Mouse (Mus musculus) fibroblast of lung, adult 2 months (primary cell): Measurements from ENCODE around the gene Slc22a8.

ENCODE experiments used
- DNase-seq: peaks from one replicate; pipeline ENCODE4 v3.0.0-alpha.2; 2011; ENCODE audit warnings: low read depth

The Slc22a8 gene

GRCm38 (mm10) chr19:8599229-8599628, 8.2 kb downstream of the Slc22a8 start:
- DNase-seq, result no peak

GRCm38 (mm10) chr19:8601922-8602321, 10.9 kb downstream of the Slc22a8 start:
- DNase-seq, result no peak

- no peak for DNase-seq
Observed at GRCm38 (mm10) chr19:8602914-8603313, 11.9 kb downstream of the Slc22a8 start.

GRCm38 (mm10) chr19:8604536-8605240, 13.6 kb downstream of the Slc22a8 start:
- no peak for DNase-seq

GRCm38 (mm10) chr19:8605241-8605558, 14.1 kb downstream of the Slc22a8 start:
- no peak for DNase-seq

DNA sequence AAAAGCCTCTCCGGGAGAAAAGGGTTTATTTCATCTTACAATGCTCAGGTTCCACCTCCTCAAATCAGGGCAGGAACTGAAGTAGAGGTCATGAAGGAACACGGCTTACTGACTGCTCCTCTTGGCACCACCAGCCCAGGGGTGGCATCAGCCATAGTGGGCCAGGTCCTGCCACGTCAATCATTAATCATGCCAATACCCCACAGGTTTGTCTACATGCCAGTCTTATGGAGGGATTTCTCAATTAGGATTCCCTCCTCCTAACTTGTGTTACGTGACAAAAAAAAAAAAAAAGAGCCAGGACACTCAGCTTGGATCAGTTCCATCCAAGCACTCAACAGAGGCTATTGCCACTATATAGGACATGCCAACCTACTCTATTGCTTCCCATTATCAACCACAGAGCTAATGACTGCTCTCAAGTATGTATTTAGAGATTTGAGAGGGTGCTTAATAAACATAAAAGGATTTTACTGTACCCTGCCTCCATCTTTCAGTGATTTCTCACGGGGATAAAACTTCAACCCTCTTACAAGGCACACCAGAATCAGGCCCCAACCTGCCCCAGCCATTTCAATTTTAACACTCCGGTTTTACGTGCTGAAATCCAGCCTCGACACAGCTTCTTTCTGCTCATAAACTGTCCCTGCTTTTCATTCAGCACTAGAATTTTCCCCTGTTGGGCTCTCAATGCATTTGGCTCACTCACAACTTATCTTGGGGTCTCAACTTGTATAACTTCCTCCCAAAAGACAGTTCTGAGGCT, 20.5 kb downstream of the Slc22a8 start:
- no peak for DNase-seq

DNA sequence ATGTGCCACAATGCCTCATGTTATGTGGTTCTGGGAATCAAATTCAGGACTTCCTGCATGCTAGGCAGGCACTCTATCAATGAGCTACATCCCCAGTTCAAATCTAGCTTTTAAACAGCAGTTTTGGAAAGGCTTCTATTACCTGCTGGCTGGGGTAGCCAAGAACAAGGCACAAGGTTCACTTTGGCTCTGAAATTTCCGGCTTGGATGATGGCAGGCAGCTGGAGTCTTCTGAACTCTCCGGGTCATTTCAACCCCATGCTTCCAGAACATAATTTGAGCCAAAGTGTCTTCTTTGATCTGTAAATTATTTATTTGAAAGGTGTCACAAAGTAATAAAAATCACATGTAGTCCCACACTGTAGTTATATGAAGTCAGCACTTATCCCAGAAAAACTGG, 22.1 kb downstream of the Slc22a8 start:
- DNase-seq, result no peak

DNA sequence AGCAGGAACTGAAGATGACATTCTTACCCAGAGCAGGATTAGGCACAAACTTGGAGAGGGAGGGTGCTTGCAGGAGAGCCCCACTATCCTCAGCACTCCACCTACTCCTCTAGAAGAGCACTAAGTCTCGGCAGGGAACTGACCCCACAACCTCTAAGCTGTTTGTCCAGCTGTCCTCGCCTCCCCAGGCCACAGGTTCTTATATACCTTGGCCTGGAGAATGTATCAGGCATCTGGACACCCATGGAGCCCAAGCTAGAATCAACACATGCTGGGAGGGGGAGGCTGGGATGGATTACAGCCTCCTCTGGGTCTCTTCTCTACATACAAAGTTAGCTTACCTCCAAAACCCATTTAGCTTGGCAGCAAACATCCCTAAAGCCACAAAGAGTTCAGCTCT, 23.3 kb downstream of the Slc22a8 start:
- DNase-seq, result no peak

DNA sequence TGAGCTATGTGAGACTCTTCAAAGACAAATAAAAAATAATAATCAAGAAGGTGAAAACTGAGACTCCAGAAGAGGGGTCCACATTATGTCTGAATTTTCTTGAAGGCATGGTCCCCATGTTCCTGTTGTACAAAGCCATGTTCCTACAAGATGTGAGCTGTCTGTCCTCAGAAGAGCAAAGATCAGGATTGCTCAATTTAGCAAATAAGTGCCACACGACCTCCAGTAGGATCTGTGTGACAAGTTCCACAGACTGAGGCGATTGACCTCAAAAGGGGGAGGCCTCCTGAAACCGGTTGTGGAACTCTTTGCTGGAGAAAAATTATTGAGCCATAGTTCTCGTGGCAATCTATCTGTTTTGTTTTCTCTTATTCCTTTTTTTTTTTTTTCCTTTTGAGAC, 25.3 kb downstream of the Slc22a8 start:
- no peak for DNase-seq

DNA sequence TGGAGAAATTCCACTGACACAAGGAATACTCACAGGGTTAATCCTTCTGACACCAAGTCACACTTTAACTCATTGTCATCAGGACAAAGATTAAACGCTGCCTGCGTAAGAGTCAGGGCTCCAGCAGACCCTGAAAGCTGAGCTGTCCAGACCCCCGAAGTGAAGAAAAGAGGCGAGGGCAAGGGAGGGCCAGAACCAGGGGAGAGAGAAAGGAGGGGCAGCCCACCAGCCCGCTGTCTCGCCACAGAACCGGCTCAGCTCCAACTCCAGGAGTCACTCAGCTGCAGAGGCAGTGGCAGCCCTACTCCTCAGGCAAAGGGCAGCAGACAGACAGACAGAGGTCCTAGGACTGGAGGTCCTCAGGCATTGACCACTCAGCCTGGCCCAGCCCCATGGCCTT, 26.9 kb downstream of the Slc22a8 start, which contains the start of gene Slc22a6:
Gene Slc22a6, plus strand, starts transcription at position 136 of the 400 bp plus-strand sequence.
- no peak for DNase-seq

DNA sequence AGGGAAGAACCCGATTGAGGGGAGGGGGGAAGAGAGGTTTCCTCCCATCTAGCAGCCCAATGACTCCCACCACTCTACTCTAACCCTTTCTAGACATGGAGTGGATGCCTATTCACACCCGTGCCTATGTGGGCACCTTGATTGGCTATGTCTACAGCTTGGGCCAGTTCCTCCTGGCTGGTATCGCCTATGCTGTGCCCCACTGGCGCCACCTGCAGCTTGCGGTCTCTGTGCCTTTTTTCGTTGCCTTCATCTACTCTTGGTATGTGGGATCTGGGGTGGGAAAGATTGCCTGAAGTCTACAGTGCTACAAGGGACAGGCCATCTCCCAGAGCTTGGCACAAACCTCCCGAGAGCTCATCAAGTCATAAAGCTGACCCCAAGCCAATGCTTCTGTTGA, 30.0 kb downstream of the Slc22a8 start:
- DNase-seq, result no peak

DNA sequence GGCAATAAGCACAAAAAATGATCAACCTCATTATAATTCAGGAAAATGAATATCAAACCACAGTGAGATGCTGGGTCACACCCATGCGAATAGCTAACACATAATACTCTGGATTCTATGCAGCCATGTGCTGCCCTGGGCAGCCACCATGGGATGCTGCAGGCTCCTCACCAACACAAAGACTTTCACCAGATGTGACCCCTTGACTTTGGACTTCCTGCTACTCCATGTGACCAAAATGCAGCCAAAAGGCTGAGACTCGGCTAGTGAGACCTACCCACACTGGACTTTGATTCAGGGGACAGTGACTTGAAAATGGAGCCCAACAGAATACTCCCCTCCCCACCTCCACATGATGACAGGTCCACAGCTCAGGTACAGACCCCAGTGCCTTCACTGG, 39.2 kb downstream of the Slc22a8 start:
- no peak for DNase-seq

DNA sequence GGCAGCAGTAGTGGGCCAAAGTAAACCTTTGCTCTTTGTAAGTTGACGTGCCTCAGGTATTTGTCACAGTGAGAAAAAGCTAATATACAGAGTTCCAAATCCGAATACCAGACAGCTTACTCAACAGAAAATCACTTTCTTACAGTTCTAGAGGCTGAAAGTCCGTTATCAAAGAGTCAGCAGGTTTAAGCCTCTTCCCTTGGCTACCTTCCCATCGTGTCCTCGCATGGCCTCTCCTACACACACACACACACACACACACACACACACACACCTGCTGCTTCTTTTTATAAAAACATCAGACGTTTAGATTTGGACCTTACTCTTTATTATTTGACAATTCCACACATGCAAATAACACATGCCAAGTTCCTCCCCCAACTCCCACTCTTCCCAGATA, 39.8 kb downstream of the Slc22a8 start:
- DNase-seq, result peak; percentile 11

DNA sequence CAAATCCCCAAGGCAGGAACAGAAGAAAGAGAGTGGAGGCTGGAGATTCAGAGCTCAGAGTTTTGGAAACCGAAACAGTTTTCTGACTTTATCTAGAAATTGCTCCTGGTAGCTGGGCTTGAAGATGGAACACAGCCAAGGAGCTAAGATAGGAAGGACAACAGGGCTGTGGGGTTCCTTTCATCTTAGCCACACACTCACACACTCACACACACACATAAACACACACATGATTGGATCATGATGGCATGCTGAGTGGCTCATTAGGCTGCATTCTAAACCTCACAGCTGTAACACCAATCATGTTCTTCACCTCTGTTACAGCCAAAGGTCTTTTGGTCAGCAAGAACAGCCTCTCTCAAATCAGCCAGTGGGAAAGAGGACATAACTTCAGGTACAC, 41.0 kb downstream of the Slc22a8 start:
- DNase-seq, result no peak

GRCm38 (mm10) chr19:8642086-8642485, 51.0 kb downstream of the Slc22a8 start:
- DNase-seq, result no peak

DNA sequence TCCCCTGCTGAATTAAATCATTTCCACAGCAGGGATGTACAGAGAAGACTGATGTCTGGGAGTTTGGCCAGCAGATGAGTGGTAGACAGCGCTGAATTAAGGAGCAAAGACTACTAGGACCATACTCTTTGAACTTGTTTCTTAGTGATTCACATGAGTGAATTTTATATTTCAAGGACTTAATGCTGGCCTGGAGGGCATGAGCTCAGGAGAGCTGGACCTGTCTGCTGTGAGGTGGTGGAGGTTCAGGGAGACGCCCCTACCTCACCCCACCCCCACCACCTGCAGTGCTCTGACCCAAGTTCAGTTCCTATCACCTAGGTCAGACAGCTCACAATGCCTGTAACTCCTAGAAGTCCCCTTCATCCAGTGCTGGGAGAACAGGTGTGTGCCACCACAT, 55.3 kb downstream of the Slc22a8 start:
- DNase-seq, result no peak

DNA sequence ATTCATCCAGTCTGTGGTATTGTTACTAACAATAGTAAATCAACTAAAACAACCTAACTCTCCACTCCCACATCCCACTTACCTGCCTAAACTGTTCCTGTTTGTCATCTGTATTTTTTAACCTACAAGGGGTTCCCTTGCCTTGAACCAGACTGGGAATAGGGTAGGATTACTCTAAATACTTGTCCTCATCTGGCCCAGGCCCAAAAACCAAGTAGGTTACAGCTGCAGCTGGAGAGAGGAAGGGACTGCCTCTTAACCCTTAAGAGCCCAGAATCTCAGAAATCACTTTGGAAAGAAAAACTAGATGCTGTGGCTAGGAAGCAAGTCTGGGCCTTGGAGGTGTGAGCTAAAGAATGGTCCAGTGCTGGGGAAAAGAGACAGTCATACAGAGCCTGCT, 64.8 kb downstream of the Slc22a8 start:
- DNase-seq, result no peak

DNA sequence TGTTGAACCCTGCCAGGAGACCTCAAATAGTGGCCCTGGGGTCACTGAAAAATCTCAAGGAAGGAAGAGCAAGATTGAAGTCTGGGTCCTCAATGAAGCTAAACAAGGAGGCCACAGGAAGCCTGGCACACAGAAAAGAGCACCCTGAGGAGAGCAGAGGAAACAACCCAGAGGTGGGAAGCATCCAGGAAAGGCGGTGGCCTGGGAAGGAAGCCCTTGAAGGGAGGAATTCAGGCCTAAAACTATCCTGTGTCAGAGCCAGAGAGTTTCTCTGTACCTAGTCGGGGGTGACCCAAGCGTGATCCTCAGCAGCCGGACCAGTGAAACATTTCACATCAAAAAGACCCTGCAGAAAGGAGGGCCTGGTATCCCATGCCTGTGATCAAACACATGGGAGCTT, 65.3 kb downstream of the Slc22a8 start:
- DNase-seq, result no peak
